Mouse (Mus musculus) urinary bladder, adult 18-20 months (tissue): Measurements from ENCODE around the gene Mrrf.

Source experiments
- DNase-seq, 2 experiments: peaks; one replicate each; pipeline ENCODE4 v3.0.0; 2022; ENCODE audit warnings: low spot score in 2 of 2, mixed read lengths in 2 of 2

The Mrrf gene

DNA sequence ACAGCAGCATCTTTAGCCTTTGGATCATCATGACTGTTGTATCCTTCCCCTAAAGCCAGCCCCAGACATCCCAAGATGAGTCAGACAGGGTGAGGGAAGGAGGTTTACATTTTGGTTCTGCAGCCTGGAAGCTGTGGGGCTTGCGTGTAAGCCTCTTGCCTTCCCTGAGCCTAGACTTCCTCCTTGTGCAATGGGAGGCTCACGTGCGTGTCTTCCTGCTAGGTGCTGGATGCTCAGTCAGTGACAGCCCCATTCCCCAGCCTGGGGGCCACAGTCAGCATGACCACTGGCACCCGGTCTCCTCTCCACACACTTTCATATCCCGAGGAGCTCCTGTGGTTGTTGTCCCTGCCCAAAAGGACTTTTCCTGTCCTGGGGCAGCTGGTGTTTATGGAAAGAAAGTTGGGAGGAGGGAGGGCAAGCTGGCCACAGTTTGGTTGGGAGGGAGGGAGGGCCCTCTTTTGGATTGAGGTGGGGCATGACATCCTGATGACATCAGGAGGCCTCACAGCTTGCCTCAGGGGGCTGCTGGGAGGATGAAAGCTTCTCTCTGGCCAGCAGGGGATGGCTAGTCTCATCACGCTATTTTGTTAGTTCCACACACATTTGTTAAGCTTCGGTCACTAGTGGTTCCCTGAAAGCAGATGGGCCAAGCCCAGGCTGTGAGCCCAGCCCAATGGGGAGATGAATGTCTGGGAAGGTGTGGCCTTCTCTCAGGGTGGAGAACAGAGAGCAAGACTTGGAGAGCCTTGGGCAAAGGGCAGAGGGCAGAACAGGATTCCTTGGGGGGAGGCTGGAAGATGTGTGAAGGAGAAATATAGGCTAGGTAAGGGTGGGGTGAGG lies 98.6 kb downstream of the Mrrf start:
- no peak for DNase-seq

DNA sequence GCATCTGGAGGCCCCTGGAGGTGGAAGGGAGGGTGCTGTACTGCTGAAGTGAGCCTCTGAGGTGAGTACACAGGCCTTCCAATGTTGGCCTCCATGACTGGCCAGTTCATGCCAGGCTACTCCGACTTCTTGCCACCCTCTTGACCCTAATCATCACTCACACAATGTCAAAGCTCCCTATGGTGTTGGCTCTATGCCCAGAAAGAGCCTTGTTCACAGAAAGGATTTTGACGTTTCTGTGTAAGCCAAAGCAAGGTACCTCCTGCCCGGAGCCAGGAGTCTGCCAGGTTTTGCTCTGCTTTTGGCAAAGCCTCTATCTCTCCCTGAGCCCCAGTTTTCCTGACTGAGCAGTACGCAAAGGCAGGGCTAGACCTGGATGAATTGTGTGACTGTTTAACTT lies 99.7 kb downstream of the Mrrf start:
- no peak for DNase-seq

DNA sequence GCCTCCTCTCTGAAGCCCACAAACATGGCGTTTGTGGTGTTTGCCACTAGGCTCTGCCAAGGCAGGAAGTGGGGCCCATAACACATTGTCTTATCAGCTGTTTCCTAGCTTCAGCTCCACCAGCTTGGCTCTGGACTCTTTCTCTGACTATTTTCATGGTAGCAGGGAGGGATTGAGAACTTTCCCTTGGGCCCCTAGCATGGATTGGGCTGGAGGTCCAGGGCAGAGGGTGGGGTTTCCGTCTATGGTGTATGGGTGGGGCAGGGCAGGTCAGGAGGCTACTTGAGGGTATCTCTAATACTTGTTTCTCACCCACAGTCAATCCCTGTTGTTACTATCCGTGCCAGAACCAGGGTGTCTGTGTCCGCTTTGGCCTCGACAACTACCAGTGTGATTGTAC lies 100.7 kb downstream of the Mrrf start:
- no peak for DNase-seq

DNA sequence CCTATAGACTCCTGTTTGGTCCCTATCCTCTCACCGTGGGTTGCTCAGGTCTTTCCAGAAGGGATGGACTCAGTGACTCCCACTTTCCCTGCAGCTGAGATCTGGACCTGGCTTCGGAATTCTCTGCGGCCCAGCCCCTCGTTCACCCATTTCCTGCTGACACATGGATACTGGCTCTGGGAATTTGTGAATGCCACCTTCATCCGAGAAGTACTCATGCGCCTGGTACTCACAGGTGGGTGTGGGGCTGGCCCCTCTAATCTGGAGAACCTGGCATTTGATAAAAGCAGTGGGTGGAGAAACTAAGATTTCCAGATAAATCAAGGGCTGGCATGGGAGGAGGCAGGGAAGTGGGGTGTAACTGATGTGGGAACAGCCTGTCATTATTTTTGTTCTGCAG lies 101.4 kb downstream of the Mrrf start:
- DNase-seq, result no peak

DNA sequence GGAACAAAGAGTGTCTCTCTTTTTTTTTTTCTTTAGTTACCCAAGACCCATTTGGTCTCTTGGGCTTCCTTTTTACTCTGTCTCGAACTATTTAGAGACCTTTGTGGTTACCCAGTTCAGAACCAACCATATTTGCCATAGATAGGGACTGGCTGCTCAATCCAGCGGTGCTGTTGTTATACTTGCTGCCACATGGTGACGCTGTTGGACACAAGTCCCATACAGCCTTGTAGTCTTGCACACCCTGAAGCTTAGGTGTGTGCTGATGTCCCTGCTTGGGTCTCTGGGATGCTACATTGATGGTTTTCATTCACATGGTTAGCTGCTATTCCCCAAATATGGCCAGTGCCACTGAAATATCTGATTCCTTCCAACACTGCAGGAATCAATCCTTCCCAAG lies 102.3 kb downstream of the Mrrf start:
- no peak for DNase-seq

DNA sequence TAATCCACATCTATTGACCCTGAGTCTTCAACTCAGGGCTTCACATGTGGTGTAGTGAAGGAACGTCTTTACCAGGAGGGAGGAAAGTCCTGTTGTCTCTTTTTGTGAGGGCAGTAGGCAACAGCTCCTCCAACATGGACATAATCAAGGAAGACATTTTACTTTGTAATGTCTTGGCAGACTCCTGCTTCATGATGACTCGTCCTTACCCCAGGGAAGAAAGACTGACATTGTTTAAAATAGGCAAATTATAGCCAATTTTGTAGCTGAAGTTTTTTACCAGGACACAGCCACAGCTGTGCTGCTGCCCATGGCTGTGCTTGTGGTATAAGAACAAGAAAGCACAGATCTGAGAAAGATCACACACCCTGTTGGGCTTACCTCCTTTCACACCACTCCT lies 102.8 kb downstream of the Mrrf start:
- DNase-seq, result no peak
